Mouse (Mus musculus): Measurements from ENCODE around the gene Chrd. TPM values are rescaled to one million over a fixed set of nuclear protein-coding genes. Genes with fewer than 3 reads are reported as not detected.
A peak's percentile ranks its signal among the peaks of the same experiment; 100 is the strongest.

Gene Chrd
- polyA plus RNA-seq, 1 experiment, result 49.9 TPM

DNA sequence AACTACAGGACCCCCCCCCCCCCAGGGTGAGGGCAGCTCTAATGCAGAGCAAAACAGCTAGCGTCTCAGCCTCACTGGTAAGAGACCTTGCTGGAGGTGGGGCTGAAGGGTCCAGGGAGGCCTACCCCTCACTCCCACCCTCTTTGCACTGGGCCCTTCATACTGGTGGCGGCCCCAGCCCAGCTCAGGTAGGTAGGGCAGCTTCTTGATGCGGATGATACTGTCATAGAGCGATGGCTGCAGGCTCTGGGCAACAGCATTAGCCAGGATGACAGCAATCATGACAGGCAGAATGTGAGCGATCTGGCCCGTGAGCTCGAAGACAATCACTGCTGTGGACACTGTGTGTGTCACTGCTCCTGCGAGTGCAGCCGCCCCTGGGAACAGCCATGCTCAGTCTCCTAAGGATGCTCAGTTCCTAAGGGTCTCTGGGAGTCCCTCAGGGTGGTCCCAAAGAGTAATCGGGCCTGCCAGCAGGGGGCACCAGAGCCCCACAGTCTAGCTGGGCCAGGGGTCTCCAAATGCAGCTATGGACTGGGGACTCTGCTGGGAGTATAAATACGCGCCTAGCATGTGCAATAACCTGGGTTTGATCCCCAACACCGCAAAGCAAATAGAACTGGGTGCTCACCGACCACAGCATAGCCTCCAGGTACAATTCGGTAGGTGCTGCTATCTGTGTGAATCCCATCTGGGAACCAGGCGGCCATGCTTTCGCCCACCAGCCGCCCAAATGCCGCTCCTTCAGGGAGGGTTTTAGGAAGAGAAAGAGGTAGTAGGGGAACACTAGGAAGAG, 23.8 kb upstream of the Chrd start:
- peak in 1 of 2 experiments; percentile 40 for DNase-seq (ENCODE audit: extremely low spot score in 1 of 2, low spot score in 1 of 2)

DNA sequence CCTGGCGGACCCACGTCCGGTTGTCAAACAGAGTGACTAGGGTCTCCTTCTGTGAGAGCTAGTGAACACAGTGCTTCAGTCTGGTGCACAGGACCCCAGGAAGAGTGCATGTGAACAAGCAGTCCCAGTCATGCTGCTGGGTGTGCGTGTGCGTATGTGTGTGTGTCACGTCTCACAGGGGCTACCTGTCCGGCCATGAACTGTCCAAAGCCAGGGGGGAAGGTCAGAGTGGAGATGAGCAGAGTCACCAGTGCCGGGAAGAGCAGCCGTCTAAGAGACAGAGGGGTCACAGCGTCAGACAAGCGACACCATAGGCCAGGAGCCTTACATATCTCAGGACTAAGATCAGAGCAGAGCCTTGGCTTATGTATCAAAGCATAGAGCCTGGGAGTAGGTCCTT, 22.6 kb upstream of the Chrd start:
- DNase-seq (ENCODE audit: extremely low spot score in 1 of 2, low spot score in 1 of 2), result no peak

DNA sequence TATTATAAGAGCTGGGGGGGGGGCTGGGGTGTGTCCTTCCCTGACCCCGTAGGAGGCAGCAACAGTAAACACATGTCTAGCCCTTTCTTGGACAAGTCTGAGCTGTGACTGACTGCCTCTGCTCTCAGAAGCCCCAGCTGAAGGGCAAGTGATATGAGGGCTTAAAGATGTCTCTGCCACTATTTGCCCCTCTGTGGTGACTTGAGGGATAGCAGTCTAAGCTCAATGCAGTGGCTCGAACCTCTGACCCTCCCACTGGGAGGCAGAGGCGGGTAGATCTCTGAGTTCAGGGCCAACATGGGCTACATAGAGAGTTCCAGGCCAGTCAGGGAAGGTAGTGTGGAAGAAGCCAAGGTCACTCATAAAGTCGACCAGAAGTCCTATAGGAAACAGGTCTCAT, 22.1 kb upstream of the Chrd start:
- peak in 1 of 2 experiments; percentile 20 for DNase-seq (ENCODE audit: extremely low spot score in 1 of 2, low spot score in 1 of 2)

DNA sequence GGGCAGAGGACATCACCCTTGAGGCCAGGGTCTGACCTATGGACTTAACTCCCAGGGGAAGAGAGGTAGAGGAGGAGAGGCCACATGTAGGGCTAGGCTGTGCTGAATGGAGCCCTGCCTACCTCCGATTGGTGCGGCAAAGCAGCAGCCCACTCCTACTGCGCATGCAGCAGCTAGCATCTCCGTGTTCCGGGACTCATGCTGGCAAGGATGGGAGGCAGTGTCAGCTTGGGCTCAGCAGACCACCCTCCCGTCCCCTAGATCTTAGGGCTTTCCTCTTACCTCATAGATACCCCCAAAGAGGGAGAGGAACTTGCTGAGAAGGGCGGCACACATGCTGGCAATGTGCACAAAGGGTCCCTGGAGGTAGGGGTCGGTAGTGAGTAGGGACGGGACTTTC, 20.7 kb upstream of the Chrd start:
- no peak for DNase-seq (ENCODE audit: extremely low spot score in 1 of 2, low spot score in 1 of 2)

DNA sequence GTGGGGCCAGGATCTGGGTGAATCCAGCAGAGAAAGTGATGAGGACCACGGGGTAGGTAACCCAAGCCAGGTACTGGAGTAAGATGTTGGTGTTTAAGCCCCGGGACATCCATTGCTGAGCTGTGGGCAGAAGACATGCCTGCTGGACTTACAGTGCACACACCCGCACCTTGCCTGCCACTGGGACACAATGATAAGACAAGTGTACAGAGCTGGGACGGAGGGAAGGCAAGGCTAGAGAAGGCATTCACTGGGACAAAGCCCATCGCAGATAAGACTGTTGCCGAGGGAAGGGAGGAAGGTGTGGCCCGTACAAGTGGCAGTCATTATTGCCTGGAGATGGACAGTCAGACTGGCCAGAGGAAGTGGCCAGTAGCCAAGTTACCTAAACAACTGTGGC, 20.0 kb upstream of the Chrd start:
- DNase-seq (ENCODE audit: extremely low spot score in 1 of 2, low spot score in 1 of 2), result no peak

DNA sequence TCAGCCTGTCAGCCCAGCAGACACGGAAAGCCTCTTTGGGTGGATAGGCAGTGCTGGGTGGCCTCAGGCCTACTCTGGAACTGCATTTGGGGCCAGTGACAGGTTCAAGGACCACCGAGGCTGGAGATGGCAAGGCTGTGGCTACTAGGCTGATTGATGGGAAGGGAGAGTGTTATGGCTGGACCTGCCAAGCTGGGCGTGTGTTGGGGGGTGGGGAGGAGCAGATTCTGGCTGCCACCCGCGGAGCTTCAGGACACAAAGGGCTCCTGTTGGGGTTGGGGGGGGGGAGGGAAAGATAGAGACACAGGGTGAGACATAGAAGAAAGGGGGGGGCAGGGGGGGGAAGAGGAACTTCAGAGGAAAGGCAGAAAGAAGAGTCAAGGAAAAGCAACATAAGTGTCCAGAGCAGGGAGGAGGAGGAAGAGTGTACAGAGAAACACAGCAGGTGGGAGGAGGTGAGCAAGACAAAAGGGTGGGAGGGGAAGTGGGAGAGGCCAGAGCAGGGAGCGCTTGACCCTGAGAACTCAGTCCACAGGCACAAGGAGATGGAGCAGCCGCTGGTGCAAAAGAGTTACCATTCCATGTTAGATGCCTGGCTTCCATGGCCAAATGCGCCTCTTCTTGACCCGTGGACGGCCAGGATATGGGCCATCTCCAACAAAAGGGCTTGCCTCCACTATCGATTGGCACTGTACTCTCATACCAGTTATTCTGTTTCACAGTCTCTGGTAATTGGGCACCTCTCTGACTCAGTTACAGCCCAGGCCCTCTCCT, 18.4 kb upstream of the Chrd start:
- DNase-seq (ENCODE audit: extremely low spot score in 1 of 2, low spot score in 1 of 2), result no peak

DNA sequence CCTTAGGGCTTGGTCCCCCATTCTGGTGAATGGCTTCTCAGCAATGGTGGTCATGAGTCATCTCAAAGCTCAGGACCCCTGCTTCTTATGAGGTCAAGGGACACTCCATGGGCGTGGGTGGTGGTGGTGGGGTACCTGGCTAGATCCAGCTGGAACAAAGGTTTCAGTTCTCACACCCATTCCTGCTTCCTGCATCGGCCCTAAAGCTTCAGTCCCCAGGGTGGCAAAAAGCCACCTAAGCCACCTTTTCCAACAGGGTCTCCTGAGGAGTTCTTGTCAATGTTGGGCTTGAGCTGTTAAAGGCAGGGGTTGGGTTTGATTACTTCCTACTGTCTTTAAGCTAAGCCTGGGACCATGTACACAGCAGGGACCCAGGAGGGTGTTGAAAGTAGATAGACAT, 17.8 kb upstream of the Chrd start:
- DNase-seq (ENCODE audit: extremely low spot score in 1 of 2, low spot score in 1 of 2), result peak in 1 of 2 experiments; percentile 11

DNA sequence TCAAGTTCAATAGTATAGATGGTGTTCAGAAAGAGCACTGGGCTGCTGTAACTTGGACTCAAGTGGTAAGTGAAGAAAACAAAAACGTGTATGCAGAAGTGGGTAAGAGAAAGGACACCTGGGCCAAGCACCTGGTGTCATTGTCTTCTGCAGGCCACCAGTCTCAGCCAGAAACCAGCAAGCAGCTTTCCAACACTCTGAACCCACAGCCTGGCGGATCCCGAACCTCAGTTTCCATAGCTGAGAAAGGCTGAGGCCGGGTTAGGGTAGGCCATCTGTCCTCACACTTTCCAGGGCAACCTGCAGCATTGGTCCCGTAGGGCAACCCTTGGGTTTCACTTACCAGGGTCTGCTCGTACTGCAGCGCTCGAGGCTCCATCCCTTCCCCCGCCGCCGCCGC, 17.4 kb upstream of the Chrd start:
- DNase-seq (ENCODE audit: extremely low spot score in 1 of 2, low spot score in 1 of 2), result peak in 1 of 2 experiments; percentile 15

DNA sequence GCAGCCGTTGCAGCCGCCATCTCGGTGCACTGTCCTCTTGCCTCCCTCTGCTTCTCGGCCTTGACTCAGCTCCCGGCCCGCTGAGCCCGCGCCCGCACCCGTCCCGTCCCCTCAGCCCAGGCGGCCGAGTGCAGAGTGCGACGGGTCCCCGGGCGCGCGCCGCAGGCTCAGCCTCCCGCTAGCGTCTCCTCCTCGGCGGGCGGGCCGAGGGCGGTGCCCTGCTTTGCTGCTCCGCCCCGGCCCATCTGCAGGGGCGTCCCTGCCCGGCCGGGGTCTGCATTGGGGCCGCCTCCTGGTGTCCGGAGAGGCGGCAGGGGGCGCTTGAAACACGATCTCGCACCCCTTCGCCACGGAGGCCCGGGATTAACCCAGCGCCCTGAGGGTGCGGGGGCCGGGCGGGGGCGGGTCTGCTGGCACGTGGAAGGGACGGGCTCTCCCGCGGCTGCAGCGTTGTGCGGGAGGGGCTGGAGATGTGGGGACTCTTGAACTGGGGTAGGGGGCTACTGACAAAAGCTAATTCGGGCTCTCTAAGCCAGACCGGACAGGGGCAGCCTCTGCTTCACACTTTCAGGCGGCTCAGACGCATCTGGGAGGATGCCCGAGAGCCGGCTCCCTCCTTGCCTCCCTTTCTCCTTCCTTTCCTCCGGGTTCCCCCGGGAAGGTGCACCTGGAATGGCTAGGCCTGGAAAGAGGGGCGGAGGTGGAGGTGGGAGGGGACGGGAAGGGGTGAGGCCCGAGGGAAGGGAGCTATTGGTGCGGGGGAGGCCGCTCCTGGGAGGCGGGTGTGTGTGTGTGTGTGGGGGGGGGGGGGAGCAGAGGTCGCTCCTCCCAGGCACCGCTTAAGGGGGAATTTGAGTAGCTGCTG, 16.7 kb upstream of the Chrd start:
- DNase-seq (ENCODE audit: extremely low spot score in 1 of 2, low spot score in 1 of 2), result peak in 1 of 2 experiments; percentile 78

DNA sequence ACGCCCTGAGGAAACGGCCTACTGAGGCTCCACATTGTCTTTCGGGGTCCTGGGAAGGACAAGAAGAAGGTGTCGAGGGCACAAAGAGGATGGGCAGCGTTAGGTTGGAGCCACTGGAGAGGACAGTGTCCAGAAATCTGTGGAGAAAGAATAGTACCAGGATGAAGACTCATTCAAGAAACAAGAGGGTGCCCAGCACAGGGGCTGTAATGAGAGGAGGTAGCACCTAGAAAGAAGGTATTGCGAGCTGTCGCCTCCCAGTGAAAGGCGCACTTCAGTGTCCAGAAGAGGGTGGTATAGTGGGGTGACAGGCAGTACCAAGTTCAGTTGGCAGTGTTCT, 16.1 kb upstream of the Chrd start:
- DNase-seq (ENCODE audit: extremely low spot score in 1 of 2, low spot score in 1 of 2), result no peak

DNA sequence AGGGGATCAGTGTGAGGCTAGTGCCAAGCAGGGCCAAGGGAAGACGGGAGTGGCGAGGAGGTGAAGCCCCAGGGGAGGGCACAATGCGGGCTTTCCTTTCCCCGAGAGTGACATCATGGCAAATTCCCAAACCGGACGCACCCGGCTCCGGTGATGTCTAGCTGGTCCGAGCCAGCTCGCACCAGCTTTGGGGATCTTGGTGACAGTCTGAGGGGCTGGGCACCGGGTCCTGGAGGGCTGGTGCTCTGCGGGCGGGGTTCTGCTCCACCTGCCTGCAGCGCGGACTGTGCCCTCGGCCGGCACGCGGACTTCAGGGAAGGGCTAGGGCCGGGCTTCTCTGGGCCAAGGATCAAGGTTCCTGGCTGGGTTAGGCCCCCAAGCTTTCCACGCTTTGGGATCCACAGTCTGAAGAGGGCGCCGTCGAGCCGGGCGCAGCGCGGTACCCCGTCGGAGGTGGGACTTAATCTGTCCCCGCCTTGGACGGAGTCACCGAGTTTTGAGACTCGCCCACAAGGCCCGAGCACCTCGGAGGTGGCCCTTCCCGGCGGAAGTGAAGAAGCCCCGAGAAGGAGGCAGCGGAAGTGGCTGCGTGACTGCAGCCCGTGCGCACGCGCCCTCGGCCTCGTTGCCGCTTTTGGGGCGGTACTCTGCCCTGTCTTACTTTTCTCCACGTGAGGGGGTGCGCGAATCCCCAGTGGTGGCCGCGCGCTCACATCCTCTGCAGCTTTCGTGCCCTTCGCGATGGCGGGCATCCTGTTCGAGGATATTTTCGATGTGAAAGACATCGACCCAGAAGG, 15.5 kb upstream of the Chrd start, which contains the start of the genes Polr2h and Clcn2:
Polr2h (plus strand) TSS at position 485 of the 797 bp plus-strand sequence.
Clcn2 (minus strand) TSS at position 566 of the 797 bp plus-strand sequence.
- DNase-seq (ENCODE audit: extremely low spot score in 1 of 2, low spot score in 1 of 2), result peak; percentile 96 to 99

DNA sequence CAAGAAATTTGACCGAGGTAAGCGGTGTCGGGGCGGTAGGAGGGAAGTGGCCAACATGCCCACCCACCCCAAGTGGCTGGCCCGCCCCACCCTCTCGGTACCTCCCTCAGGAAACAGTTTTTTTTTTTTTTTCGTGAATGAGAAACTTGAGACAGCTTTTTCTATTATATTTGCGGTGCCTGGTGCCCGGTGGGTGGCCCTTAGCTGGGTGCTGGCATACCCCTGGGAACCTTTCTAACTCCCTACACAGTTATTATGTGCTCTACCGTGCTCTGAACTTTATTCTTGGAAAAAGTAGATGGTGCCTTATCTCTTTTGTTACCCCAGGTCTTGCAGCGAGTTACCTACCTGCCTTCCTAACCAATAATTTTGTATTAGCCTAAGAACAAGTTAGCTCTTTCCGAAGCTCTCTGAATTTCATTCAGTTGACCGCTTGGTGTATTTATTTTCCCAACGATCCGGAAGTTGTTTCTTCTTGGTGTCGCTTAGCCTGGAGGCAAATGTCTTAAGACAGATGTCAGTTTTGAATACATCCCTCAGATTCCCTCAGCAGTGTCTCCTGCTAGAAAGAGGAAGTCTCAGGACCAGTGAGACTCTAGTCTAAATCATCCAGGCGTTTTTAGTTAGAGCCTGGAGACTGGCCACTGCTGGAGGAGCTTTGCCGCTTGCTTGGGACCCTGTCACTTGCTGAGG, 14.8 kb upstream of the Chrd start:
- no peak for DNase-seq (ENCODE audit: extremely low spot score in 1 of 2, low spot score in 1 of 2)

DNA sequence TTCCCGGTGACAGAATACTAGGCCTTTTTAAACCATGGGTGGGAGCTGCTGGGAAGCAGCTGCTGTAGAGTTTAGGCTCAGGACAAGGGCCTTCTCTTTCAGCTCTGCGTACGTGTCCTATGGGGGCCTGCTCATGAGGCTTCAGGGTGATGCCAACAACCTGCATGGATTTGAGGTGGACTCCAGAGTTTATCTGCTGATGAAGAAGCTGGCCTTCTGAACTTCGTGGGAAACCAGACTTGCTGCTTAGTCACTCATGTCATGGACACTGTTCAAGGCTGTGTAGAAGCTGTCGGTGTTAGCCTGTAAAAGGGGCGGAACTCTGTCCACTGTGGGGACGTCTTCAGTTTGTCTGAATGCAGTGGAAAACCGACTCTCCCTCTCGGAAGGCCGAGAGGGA, 11.1 kb upstream of the Chrd start:
- DNase-seq (ENCODE audit: extremely low spot score in 1 of 2, low spot score in 1 of 2), result no peak

DNA sequence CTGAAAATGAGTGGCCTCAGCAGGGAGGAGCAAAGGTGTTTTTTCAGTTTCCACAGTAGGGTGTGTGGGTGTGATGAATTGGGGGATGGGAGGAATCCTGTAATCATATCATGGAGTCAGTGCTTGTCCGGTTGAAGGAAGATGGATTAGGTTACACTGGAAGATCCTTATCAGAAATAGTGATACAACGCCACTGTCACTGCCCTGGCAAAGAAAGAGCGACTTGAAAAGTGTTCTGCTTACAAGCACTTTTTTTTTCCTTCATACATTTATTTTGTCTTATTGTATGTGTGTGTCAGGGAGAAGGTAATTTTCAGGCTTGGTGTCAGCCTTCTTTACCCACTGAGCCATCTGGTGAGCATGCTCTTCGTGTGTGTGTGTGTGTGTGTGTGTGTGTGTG, 10.2 kb upstream of the Chrd start:
- no peak for DNase-seq (ENCODE audit: extremely low spot score in 1 of 2, low spot score in 1 of 2)

DNA sequence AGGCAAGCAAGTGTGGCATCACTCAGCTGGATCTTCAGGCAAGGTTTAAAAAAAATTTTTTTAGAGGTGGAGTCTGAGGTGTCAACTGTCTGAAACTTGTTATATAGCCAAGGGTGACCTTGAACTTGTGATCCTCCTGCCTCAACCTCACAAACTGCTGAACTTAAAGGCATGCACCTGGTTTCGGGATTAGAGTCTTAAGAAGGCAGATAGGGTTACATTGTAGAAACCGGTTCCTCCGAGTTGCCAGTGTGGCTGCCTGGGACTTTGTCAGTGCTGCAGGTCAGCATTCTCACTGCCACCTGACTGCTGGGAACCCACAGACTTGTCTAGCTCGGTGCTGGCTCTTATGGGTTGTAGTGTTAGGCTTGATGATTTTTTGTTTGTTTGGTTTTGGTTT, 9.7 kb upstream of the Chrd start:
- no peak for DNase-seq (ENCODE audit: extremely low spot score in 1 of 2, low spot score in 1 of 2)

DNA sequence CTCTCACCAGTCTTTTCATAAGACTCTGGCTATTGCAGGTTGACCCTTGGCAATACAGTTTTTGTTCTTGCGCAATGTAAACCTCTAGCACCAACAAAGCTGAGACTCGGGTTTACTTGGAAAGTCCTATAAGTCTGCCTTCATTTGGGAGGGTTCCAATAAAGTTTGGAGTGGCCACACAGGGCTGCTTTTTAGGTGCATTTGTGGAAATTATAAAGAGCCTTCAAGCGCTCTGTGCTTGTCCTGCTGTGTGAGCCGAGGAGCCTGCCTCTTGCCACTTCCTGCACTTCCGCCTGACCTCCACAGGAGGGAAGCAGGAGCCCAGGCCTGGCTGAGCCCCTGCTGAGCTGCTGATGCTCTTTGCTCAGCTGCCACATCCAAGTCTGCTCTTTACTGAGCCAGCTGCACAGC, 8.6 kb upstream of the Chrd start:
- peak in 1 of 2 experiments; percentile 59 for DNase-seq (ENCODE audit: extremely low spot score in 1 of 2, low spot score in 1 of 2)

DNA sequence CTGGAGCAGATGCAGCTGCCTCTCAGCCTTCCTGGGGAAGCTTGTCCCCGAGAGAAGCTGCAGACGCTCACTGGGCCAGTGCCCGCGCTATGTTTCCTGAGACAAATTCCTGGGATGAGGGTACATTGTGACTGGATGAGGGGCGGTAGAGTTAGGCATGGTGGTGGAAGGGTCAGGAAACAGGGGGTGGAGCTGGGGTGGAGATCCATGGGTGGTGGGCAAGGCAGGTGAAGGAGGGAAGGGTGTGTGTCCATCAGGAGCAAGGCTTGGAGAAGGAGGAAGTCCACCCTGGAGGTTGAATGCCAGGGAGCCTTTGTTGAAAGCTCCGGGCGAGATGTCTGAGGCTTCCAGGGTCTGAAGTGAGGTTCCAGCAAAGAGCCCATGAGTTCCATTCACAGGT, 7.6 kb upstream of the Chrd start:
- no peak for DNase-seq (ENCODE audit: extremely low spot score in 1 of 2, low spot score in 1 of 2)

DNA sequence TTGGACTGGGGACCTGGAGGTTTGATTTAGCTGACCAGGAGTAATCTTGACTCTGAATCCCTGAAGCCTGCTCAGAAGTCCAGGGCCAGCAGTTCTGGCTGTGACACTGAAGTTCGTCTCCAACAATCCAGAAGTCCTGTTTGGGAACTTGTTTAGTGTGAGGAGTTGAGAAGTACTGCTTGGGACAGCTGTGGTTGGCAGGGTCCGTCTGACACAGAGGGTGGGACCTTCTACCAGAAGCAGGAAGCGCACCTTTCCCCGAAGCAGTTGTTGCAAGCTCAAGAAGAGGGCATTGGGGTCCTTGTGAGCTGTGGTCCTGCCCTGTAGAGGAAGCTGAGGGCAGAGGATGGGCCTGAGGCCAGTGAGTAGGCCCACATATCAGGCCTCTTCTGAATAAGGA, 7.2 kb upstream of the Chrd start:
- DNase-seq (ENCODE audit: extremely low spot score in 1 of 2, low spot score in 1 of 2), result no peak

DNA sequence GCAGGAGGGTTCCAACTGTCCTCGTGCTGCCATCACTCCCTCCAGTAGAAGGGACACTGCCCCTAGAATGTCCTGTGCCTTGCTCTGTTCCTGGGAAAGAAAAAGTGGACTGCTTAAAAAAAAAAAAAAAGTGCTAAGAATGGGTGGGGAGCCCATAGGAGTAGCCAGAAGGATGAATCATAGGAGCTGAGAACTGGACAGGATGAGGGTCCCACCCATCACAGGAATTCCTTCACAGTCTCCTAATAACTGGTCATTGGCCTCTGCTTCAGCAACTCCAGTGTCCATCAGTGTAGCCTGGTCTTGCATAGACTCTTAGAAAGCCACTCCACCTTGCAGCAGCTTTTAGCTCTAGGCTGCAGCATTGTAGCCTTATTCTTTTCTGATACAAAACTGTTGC, 6.5 kb upstream of the Chrd start:
- no peak for DNase-seq (ENCODE audit: extremely low spot score in 1 of 2, low spot score in 1 of 2)

DNA sequence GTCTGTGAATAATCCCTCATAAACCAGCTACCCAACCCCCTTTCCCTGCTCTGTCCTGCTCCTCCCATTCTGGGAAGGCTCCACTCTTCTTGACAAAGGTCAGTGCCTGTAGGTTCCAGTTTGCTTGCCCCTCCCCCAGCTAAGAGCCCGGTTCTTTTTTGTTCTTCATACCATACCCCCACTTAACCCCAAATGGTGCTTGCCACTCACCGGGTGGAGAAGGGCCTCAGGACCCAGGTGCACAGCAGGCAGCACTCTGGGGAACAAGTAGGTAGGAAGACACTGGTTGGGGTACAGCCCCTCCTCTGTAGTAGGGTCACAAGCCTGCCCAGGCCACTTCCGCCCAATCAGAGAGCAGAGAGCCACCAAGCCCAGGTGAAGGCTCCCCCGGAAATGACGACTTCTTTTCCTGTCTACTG, 2.6 kb upstream of the Chrd start:
- no peak for DNase-seq (ENCODE audit: extremely low spot score in 1 of 2, low spot score in 1 of 2)

All from frontal cortex, adult 2 months (tissue).